Mouse (Mus musculus) liver, postnatal 0 days (tissue): Measurements from ENCODE around the gene Sdk1. TPM values are rescaled to one million over a fixed set of nuclear protein-coding genes. Genes with fewer than 3 reads are reported as not detected.
A peak's percentile ranks its signal among the peaks of the same experiment; 100 is the strongest.

ENCODE experiments used
- ATAC-seq: fragments of 200-750 bp; cut with Nextera tagmentation; 2 replicates; pipeline ENCODE4 v1.8.0; 2017; ENCODE audit warnings: mild to moderate bottlenecking, moderate library complexity
- DNase-seq: peaks from one replicate; pipeline ENCODE4 v3.0.0-alpha.2; 2016
- H3K27ac ChIP-seq: fragments of 300-500 bp; sonication (generic); 2 replicates; pipeline ENCODE4 v1.5.1; 2014; ENCODE audit warnings: antibody characterized with exemption, moderate library complexity, mild to moderate bottlenecking, low read depth
- H3K27me3 ChIP-seq: fragments of 300-500 bp; sonication (generic); 2 replicates; pipeline ENCODE4 v1.6.1; 2014; ENCODE audit warnings: low read length, control low read depth, mixed read lengths; ENCODE audit not compliant: insufficient read depth
- H3K36me3 ChIP-seq: fragments of 300-500 bp; sonication (generic); replicated peaks from 2 replicates; pipeline ENCODE4 v1.6.1; 2014; ENCODE audit warnings: mild to moderate bottlenecking, control low read depth, low read length, moderate library complexity, mixed read lengths; ENCODE audit not compliant: insufficient read depth
- H3K4me1 ChIP-seq: fragments of 300-500 bp; sonication (generic); 2 replicates; pipeline ENCODE4 v1.6.1; 2014; ENCODE audit warnings: antibody characterized with exemption, mild to moderate bottlenecking, control low read depth; ENCODE audit not compliant: insufficient read depth
- H3K4me2 ChIP-seq: fragments of 300-500 bp; sonication (generic); 2 replicates; pipeline ENCODE4 v1.6.1; 2014; ENCODE audit warnings: low read depth, mild to moderate bottlenecking, low read length, moderate library complexity, mixed read lengths
- H3K4me3 ChIP-seq: fragments of 300-500 bp; sonication (generic); 2 replicates; pipeline ENCODE4 v1.5.1; 2014; ENCODE audit warnings: low read depth, low read length
- H3K9ac ChIP-seq: fragments of 300-500 bp; sonication (generic); replicated peaks from 2 replicates; pipeline ENCODE4 v1.6.1; 2014; ENCODE audit warnings: mild to moderate bottlenecking, moderate library complexity
- H3K9me3 ChIP-seq: fragments of 300-500 bp; sonication (generic); 2 replicates; pipeline ENCODE4 v1.6.1; 2016; ENCODE audit warnings: mild to moderate bottlenecking, control low read depth, low read length, mixed read lengths
- CTCF ChIP-seq: sonication (generic); IDR thresholded peaks from 2 replicates; pipeline ENCODE4 v1.5.1; 2016; ENCODE audit warnings: antibody characterized with exemption, low read depth
- EP300 ChIP-seq: IDR thresholded peaks from 2 replicates; pipeline ENCODE4 v1.6.1; 2016; ENCODE audit warnings: antibody characterized with exemption, low read depth, mild to moderate bottlenecking
- WGBS: fragments of 180-500 bp; shearing (Covaris S2); extraction: QIAGEN DNeasy Blood & Tissue Kit; methylation state at CpG from one replicate; pipeline ENCODE4 v1.1.7; 2014; ENCODE audit not compliant: insufficient replicate concordance; 5-methylcytosine and 5-hydroxymethylcytosine counted together
- polyA plus RNA-seq: library from polyadenylated mRNA; unstranded; fragments of >200 nt; fragmentation: Nextera tagmentation; extraction: Ambion mirVana; gene quantifications from 2 replicates; pipeline ENCODE4 v1.2.1, GENCODE M21; 2015

Gene Sdk1
- polyA plus RNA-seq, 1 experiment from 2014 or later = 0.06 TPM

- Histone ChIP-seq H3K9me3 (no peaks in the 10 kb centered on the region; the same call in 1 of the 2 replicates), H3K4me2 (no peak overlapping the region), H3K36me3 (no peaks in the 10 kb centered on the region), H3K4me3 (no peak overlapping the region), H3K27me3 (no peaks in the 10 kb centered on the region), H3K9ac (no peak overlapping the region), H3K27ac (no peak overlapping the region), H3K4me1 (no peaks in the 10 kb centered on the region)
- ATAC-seq (no peak), DNase-seq (no peak)
- TF ChIP-seq CTCF = no peak
- no peak for TF ChIP-seq EP300
- 49% methylated on average over 12 of the region's 12 CpGs for WGBS
These were observed 783.2 kb downstream of the Sdk1 start for GRCm38 (mm10) chr5:142024448-142024847.

DNA sequence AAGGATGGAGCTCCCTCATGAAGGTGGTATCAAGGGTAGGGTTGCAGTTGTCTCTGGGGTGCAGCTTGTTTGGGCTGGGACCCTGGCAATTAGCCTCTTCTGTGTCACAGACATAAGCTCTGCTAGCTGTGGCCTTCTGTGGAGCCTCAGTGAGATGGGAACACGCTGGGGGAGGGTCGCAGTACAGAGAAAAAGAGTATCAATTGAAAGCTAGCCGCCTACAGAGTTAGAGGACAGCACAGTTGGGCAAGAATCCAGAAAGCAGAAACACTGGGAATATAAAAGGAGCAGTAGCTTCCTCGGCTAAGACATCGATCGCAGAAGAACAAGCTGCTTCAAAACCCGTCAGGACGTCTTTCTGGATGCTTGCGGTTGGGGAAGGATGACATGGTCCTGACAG is 795.2 kb downstream of the Sdk1 start:
- no peak for ATAC-seq
- WGBS = 81% methylated on average over 9 of the region's 9 CpGs
- Histone ChIP-seq H3K9ac (no peak overlapping the region), H3K27ac (no peak overlapping the region), H3K4me2 (no peak overlapping the region), H3K4me1 (no peaks in the 10 kb centered on the region), H3K27me3 (no peaks in the 10 kb centered on the region), H3K4me3 (no peak overlapping the region), H3K36me3 (no peaks in the 10 kb centered on the region), H3K9me3 (no peaks in the 10 kb centered on the region)
- DNase-seq = no peak
- TF ChIP-seq EP300 = no peak
- TF ChIP-seq CTCF = no peak

- no peaks in the 10 kb centered on the region for H3K36me3 ChIP-seq
- H3K27ac ChIP-seq = no peak overlapping the region
- no peaks in the 10 kb centered on the region for H3K4me1 ChIP-seq
- no peaks in the 10 kb centered on the region for H3K27me3 ChIP-seq
- no peak overlapping the region for H3K4me3 ChIP-seq
- H3K4me2 ChIP-seq = no peak overlapping the region
- H3K9me3 ChIP-seq = no peaks in the 10 kb centered on the region
- no peak for ATAC-seq
- no peak for DNase-seq
- H3K9ac ChIP-seq = no peak overlapping the region
- WGBS = 69% methylated on average over 6 of the region's 6 CpGs
- no peak for TF ChIP-seq CTCF
- no peak for TF ChIP-seq EP300
These were observed 797.9 kb downstream of the Sdk1 start for GRCm38 (mm10) chr5:142039236-142039635.

DNA sequence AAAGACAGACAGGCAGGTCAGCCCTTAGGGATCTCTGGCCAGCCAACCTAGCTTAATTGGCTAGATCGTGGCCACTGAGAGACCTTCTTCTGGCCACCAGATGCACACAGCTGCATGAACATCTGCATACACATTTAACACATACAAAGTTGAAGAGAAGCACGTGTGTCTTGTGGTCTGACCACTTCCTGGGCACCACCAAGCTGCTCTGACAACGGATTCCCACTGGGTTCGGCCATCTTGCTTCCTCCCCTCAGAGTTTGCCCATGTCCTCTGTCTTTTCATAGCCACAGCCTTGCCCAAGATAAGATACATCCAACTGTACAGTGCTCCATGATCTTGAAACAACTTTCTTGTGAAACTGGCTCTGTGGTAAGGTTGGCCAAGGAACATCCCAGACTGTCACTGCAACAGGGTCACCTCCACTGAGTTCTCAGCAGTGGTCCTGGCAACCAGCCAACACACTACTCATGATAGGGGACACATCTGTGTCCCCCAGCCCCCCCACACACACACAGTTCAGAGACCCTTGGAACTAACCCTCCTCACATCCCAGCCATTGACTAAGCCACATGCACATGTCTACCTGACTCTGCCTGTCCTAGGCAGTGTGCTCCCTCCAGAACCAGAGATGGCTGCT is 798.7 kb downstream of the Sdk1 start:
- TF ChIP-seq CTCF (no peak), EP300 (no peak)
- peak; percentile 58 for ATAC-seq

GRCm38 (mm10) chr5:142041226-142041802 is 800.0 kb downstream of the Sdk1 start:
- Histone ChIP-seq H3K4me3 (no peak overlapping the region), H3K4me1 (no peaks in the 10 kb centered on the region), H3K9me3 (0 out of 2 replicates have a peak, but pooled peaks cover 3% of the 10 kb centered on the region), H3K4me2 (no peak overlapping the region), H3K27me3 (no peaks in the 10 kb centered on the region), H3K27ac (no peak overlapping the region), H3K9ac (no peak overlapping the region), H3K36me3 (no peaks in the 10 kb centered on the region)
- 75% methylated on average over 8 of the region's 8 CpGs for WGBS
- DNase-seq = no peak
- no peak for ATAC-seq
- TF ChIP-seq CTCF = no peak
- TF ChIP-seq EP300 = no peak

More for the DNA sequence above, 798.7 kb downstream of the Sdk1 start:
- 49% methylated on average over 4 of the region's 4 CpGs for WGBS
- no peaks in the 10 kb centered on the region for H3K27me3 ChIP-seq
- no peaks in the 10 kb centered on the region for H3K4me1 ChIP-seq
- no peak overlapping the region for H3K4me3 ChIP-seq
- no peak overlapping the region for H3K9ac ChIP-seq
- H3K27ac ChIP-seq = no peak overlapping the region
- H3K9me3 ChIP-seq = no peaks in the 10 kb centered on the region
- no peak overlapping the region for H3K4me2 ChIP-seq
- H3K36me3 ChIP-seq = no peaks in the 10 kb centered on the region
- peak; percentile 39 for DNase-seq

DNA sequence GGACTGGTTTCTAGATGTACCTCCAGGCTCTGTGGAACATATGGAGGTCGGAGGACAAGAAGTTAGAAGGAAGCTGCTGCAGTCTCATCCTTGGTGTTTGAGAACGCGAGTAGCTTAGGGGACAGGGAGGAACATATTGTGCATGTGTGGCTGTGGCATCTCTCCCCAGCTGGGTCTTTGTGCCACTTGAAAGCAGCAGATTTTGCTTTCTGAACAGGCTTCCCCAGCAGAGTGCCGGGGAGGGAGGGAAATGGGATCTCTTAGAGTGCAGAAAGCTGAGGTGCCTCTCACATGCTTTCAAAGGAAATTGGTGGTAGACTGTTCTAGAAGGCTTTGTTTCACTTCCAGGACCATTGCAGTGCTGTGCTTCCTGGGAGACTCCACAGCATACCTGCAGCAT is 820.5 kb downstream of the Sdk1 start:
- no peaks in the 10 kb centered on the region for H3K36me3 ChIP-seq
- WGBS = 77% methylated on average over 4 of the region's 4 CpGs
- no peak overlapping the region for H3K9ac ChIP-seq
- no peak for DNase-seq
- H3K4me1 ChIP-seq = no peaks in the 10 kb centered on the region
- no peaks in the 10 kb centered on the region for H3K27me3 ChIP-seq
- TF ChIP-seq EP300 (no peak), CTCF (no peak)
- no peak overlapping the region for H3K4me2 ChIP-seq
- ATAC-seq = no peak
- peaks cover 4% of the 10 kb centered on the region for H3K9me3 ChIP-seq
- no peak overlapping the region for H3K27ac ChIP-seq
- no peak overlapping the region for H3K4me3 ChIP-seq
